Mouse (Mus musculus): Measurements from ENCODE around the gene Drc3. TPM values are rescaled to one million over a fixed set of nuclear protein-coding genes. Genes with fewer than 3 reads are reported as not detected.

The Drc3 gene
- total and polyA plus RNA-seq, 2 experiments from 2014 or later, result 8.6 to 9.2 TPM

GRCm38 (mm10) chr11:60317376-60318102 is 35.6 kb upstream of the Drc3 start:
- Histone ChIP-seq H3K4me2 (ENCODE audit: low read depth, low read length, poor library complexity, severe bottlenecking) (no peak overlapping the region), H3K27me3 (ENCODE audit: insufficient read depth, low read length) (no peaks in the 10 kb centered on the region), H3K4me1 (ENCODE audit: insufficient read depth, low read length) (0 out of 2 replicates have a peak, but pooled peaks cover 4% of the 10 kb centered on the region), H3K36me3 (ENCODE audit: insufficient read depth, low read length) (no peaks in the 10 kb centered on the region), H3K27ac (ENCODE audit: low read depth, low read length) (0 out of 2 replicates have a peak overlapping the region, but pooled peaks have one; percentile 47), H3K9me3 (ENCODE audit: low read length) (no peaks in the 10 kb centered on the region), H3K4me3 (ENCODE audit: low read depth, low read length) (no peak overlapping the region), H3K9ac (replicated peaks; ENCODE audit: low read length, poor library complexity, severe bottlenecking) (no peak overlapping the region)
- DNase-seq (ENCODE audit: low spot score), result no peak
- WGBS, result 74% methylated on average over 7 of the region's 7 CpGs
- TF ChIP-seq CTCF (IDR thresholded peaks at IDR 0.05), result no peak
- ATAC-seq (ENCODE audit: low FRiP score), result no peak

DNA sequence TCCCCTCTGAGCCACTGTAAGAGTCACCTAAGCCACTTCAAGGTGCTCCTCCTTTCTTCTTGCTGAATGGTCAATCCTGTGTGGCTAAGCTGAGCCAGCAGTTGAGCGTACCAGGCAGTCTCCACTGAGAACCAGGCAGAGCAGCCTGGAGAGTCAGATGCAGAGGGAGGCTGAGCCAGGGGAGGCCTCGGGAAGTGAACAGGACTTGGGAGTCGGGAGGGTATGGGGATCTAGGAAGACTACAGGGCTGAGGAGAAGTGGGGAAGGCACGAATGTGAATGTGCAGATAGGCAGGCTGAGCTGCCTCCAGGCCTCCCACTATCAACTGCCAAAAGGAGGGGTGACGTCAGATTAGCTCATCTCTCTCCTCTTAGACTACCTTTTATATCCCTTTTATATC is 34.4 kb upstream of the Drc3 start:
- 27% methylated on average over 5 of the region's 5 CpGs for WGBS
- Histone ChIP-seq H3K4me3 (ENCODE audit: low read depth, low read length) (no peak overlapping the region), H3K27ac (ENCODE audit: low read depth, low read length) (peak overlapping the region; percentile 14; the same call in 1 of the 2 replicates), H3K9me3 (ENCODE audit: low read length) (no peaks in the 10 kb centered on the region), H3K9ac (replicated peaks; ENCODE audit: low read length, poor library complexity, severe bottlenecking) (no peak overlapping the region; the same call in 1 of the 2 replicates), H3K4me1 (ENCODE audit: insufficient read depth, low read length) (0 out of 2 replicates have a peak, but pooled peaks cover 4% of the 10 kb centered on the region), H3K36me3 (ENCODE audit: insufficient read depth, low read length) (no peaks in the 10 kb centered on the region), H3K4me2 (ENCODE audit: low read depth, low read length, poor library complexity, severe bottlenecking) (no peak overlapping the region), H3K27me3 (ENCODE audit: insufficient read depth, low read length) (no peaks in the 10 kb centered on the region)
- no peak for TF ChIP-seq CTCF (IDR thresholded peaks at IDR 0.05)
- DNase-seq (ENCODE audit: low spot score) (no peak), ATAC-seq (ENCODE audit: low FRiP score) (no peak)

DNA sequence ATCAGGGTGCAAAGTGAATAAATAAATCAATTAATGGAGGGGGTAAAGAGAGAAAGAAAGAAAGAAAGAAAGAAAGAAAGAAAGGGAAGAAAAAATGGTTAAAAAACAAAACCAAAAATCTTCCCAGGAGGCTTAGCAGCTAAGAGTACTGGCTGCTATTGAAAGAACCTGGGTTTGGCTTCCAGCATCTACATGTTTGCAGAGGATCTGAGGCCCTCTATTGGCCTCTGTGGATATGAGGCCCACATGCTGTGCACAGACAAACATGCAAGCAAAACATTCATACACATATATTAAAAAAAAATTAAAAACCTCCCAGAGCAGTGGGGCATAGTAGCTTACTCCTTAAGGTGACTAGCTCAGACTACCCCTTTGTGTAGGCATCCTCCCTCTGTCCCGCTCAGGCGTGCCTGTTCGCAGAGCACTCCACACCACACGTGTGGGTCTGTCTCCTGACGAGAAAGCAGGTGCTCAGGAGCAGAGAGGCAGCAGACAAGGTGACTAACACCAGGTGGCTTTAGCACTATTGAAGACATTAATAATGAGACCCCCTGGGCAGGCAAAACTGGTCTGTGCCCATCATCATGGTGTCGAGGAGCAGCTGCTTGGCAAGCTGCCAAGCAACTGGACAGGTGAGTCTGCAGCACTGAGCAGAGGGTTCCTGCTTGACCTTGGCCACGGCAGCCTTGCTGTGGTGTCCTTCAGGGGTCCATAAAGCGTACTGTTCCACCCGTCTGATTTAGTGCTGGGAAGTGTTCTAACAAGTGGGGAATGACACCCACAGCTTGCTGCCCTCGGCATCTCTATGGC is 33.7 kb upstream of the Drc3 start:
- H3K9me3 ChIP-seq (ENCODE audit: low read length), result no peaks in the 10 kb centered on the region
- ATAC-seq (ENCODE audit: low FRiP score) (no peak; the same call in 1 of the 2 replicates), DNase-seq (ENCODE audit: low spot score) (peak; percentile 47)
- H3K4me3 ChIP-seq (ENCODE audit: low read depth, low read length), result no peak overlapping the region
- peak; percentile 55 for TF ChIP-seq CTCF (IDR thresholded peaks at IDR 0.05)
- no peak overlapping the region for H3K4me2 ChIP-seq (ENCODE audit: low read depth, low read length, poor library complexity, severe bottlenecking)
- 67% methylated on average over 10 of the region's 10 CpGs for WGBS
- no peak overlapping the region; the same call in 1 of the 2 replicates for H3K9ac ChIP-seq (replicated peaks; ENCODE audit: low read length, poor library complexity, severe bottlenecking)
- H3K4me1 ChIP-seq (ENCODE audit: insufficient read depth, low read length), result 0 out of 2 replicates have a peak, but pooled peaks cover 4% of the 10 kb centered on the region
- H3K27ac ChIP-seq (ENCODE audit: low read depth, low read length), result peak overlapping the region; percentile 14; the same call in 1 of the 2 replicates
- no peaks in the 10 kb centered on the region for H3K36me3 ChIP-seq (ENCODE audit: insufficient read depth, low read length)
- no peaks in the 10 kb centered on the region for H3K27me3 ChIP-seq (ENCODE audit: insufficient read depth, low read length)

- DNase-seq (ENCODE audit: low spot score) (no peak), ATAC-seq (ENCODE audit: low FRiP score) (no peak)
- no peak for TF ChIP-seq CTCF (IDR thresholded peaks at IDR 0.05)
- Histone ChIP-seq H3K36me3 (ENCODE audit: insufficient read depth, low read length) (no peaks in the 10 kb centered on the region), H3K4me1 (ENCODE audit: insufficient read depth, low read length) (0 out of 2 replicates have a peak, but pooled peaks cover 4% of the 10 kb centered on the region), H3K4me3 (ENCODE audit: low read depth, low read length) (no peak overlapping the region), H3K9ac (replicated peaks; ENCODE audit: low read length, poor library complexity, severe bottlenecking) (no peak overlapping the region), H3K9me3 (ENCODE audit: low read length) (no peaks in the 10 kb centered on the region), H3K4me2 (ENCODE audit: low read depth, low read length, poor library complexity, severe bottlenecking) (no peak overlapping the region), H3K27me3 (ENCODE audit: insufficient read depth, low read length) (no peaks in the 10 kb centered on the region), H3K27ac (ENCODE audit: low read depth, low read length) (peak overlapping the region; percentile 32; the same call in 1 of the 2 replicates)
- WGBS, result 57% methylated on average over 8 of the region's 8 CpGs
These were observed 32.6 kb upstream of the Drc3 start for GRCm38 (mm10) chr11:60320426-60321037.

DNA sequence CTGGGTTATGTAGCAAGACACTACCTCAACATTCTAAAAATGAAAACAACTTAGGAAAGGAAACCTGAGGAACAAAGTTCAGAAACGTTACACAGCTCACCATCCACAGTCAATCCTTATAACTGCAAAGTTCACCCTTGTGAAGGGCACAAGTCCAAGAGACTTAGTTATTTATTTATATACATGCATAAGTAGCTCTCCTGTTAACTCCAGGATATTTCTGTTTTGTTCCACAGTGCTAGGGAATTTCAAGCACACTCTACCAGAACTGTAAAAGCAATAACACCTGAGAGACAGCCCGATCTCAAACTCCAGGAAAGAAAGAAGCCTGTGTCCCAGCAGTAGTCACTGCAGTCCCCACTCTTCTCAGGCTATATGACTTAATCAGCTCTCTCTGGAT is 31.7 kb upstream of the Drc3 start:
- Histone ChIP-seq H3K36me3 (ENCODE audit: insufficient read depth, low read length) (no peaks in the 10 kb centered on the region), H3K27ac (ENCODE audit: low read depth, low read length) (0 out of 2 replicates have a peak overlapping the region, but pooled peaks have one; percentile 6), H3K9me3 (ENCODE audit: low read length) (no peaks in the 10 kb centered on the region), H3K4me2 (ENCODE audit: low read depth, low read length, poor library complexity, severe bottlenecking) (no peak overlapping the region), H3K9ac (replicated peaks; ENCODE audit: low read length, poor library complexity, severe bottlenecking) (no peak overlapping the region), H3K27me3 (ENCODE audit: insufficient read depth, low read length) (no peaks in the 10 kb centered on the region), H3K4me1 (ENCODE audit: insufficient read depth, low read length) (0 out of 2 replicates have a peak, but pooled peaks cover 4% of the 10 kb centered on the region), H3K4me3 (ENCODE audit: low read depth, low read length) (no peak overlapping the region)
- ATAC-seq (ENCODE audit: low FRiP score), result no peak
- WGBS, result 72% methylated on average over 2 of the region's 2 CpGs
- no peak for TF ChIP-seq CTCF (IDR thresholded peaks at IDR 0.05)
- DNase-seq (ENCODE audit: low spot score), result no peak
